Comparison of ENCODE assay signal across 25 mouse cellular contexts in genomic region chr12:74518032-74518431, GRCm38 (mm10).
"Had no signal": no experiment of that assay in that cellular context is flagged by ENCODE, and none has a peak within 500 bp of the region (broad histone marks: within the 10 kb centered on the region; RNA-seq: fewer than 3 reads in every experiment).

No protein-coding gene starts in this region.

- DNase-seq: gastrocnemius, adult 2 months; gastrocnemius, postnatal 10 days; gastrocnemius, postnatal 25 days; heart, adult 18-20 months; heart, postnatal 10 days; heart, postnatal 4 days; kidney, adult 18-20 months; kidney, adult 8-10 months; kidney, postnatal 10 days; kidney, postnatal 25 days; kidney, postnatal 4 days had no signal

- H3K4me3 ChIP-seq: gastrocnemius, adult 2 months; heart, embryonic 10.5 days; heart, embryonic 12.5 days; hindbrain, embryonic 10.5 days; hindbrain, embryonic 12.5 days; intestine, embryonic 15.5 days; layer of hippocampus, adult 2 months; left cerebral cortex, adult 2 months; limb, embryonic 15.5 days; liver, embryonic 12.5 days had no signal

- H3K27ac ChIP-seq: gastrocnemius, adult 2 months; heart, embryonic 10.5 days; hindbrain, embryonic 10.5 days; hindbrain, embryonic 12.5 days; hindbrain, embryonic 14.5 days; intestine, embryonic 15.5 days; layer of hippocampus, adult 2 months; left cerebral cortex, adult 2 months; limb, embryonic 15.5 days; liver, embryonic 12.5 days; liver, embryonic 14.5 days had no signal

- H3K4me1 ChIP-seq: heart, embryonic 10.5 days; heart, embryonic 12.5 days; hindbrain, embryonic 10.5 days; hindbrain, embryonic 12.5 days; intestine, embryonic 15.5 days; liver, embryonic 12.5 days had no signal

- H3K4me2 ChIP-seq: heart, embryonic 12.5 days; hindbrain, embryonic 12.5 days; hindbrain, embryonic 14.5 days; intestine, embryonic 15.5 days; limb, embryonic 15.5 days; liver, embryonic 12.5 days had no signal

- H3K27me3 ChIP-seq: heart, embryonic 12.5 days; hindbrain, embryonic 12.5 days; intestine, embryonic 15.5 days; limb, embryonic 15.5 days; liver, embryonic 12.5 days had no signal

- H3K36me3 ChIP-seq: heart, embryonic 10.5 days; heart, embryonic 12.5 days; hindbrain, embryonic 10.5 days; hindbrain, embryonic 12.5 days; intestine, embryonic 15.5 days; limb, embryonic 15.5 days; liver, embryonic 12.5 days had no signal

- H3K9me3 ChIP-seq: heart, embryonic 10.5 days; heart, embryonic 12.5 days; hindbrain, embryonic 10.5 days; hindbrain, embryonic 12.5 days; intestine, embryonic 15.5 days; limb, embryonic 15.5 days; liver, embryonic 12.5 days had no signal

- H3K9ac ChIP-seq: heart, embryonic 12.5 days; hindbrain, embryonic 12.5 days; hindbrain, embryonic 14.5 days; intestine, embryonic 15.5 days; limb, embryonic 15.5 days; liver, embryonic 12.5 days; liver, embryonic 14.5 days had no signal

- ATAC-seq: hindbrain, embryonic 16.5 days; inflammation-experienced regulatory T-cells, adult 6 months; intestine, embryonic 15.5 days; intestine, postnatal 0 days; liver, embryonic 12.5 days had no signal
